Mouse (Mus musculus) frontal cortex, postnatal 25 days (tissue): Measurements from ENCODE around the gene Gtf2h1.

ENCODE experiments used
- DNase-seq, 2 experiments: peaks; one replicate each; pipeline ENCODE4 v3.0.0; 2022; ENCODE audit warnings: low spot score in 2 of 2

Gtf2h1 gene

DNA sequence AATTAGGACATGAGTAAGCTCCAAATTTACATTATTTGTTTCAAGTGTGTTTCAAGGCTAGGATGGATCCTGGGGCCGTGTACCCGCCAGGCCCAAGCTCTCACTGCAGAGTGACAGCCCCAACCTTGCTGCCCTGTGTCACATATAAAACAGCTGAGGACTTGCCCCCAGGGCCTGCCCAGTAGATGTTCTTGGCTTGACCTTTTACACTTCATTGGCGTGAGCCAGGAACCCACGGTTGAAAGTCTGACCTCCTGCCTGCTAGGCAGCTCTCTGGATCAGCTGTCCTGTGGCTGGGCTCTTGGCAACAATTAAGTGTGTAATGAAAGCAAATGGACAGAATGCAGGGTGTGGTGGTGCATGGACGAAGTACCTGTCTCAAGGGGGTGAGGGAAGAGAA lies 53.4 kb downstream of the Gtf2h1 start:
- no peak for DNase-seq

DNA sequence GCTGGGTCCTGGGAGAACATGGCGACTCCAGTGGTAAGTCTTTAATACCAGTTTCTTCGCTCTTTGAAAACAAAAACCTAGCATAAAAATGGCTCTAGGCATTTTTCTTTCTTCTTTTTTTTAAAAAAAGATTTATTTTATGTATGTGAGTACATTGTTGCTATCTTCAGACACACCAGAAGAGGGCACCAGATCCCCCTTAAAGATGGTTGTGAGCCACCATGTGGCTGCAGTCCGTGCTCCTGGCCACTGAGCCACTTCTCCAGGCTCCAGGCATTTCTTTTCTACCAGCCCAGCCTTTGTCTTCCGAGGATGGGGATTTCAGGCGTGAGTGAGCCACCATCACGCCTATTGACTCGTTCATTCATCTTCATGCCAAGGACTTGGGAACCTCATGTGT lies 55.1 kb downstream of the Gtf2h1 start:
- DNase-seq: no peak

DNA sequence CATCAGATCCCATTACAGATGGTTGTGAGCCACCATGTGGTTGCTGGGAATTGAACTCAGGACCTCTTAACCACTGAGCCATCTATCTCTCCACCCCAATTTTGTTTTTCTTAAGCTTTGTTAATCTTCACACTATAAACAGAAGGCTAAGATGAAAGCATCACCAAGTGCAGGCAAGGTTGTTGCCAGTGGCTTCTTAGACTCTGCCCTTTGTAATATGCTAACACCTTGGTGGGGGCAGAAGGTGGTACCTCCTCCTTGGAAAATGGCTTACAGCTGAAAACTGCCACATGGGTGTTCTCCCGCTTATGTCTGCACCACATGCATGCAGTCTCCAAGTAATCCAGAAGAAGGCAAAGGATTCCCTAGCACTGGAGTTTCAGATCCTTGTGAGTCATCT lies 56.8 kb downstream of the Gtf2h1 start:
- DNase-seq: no peak

DNA sequence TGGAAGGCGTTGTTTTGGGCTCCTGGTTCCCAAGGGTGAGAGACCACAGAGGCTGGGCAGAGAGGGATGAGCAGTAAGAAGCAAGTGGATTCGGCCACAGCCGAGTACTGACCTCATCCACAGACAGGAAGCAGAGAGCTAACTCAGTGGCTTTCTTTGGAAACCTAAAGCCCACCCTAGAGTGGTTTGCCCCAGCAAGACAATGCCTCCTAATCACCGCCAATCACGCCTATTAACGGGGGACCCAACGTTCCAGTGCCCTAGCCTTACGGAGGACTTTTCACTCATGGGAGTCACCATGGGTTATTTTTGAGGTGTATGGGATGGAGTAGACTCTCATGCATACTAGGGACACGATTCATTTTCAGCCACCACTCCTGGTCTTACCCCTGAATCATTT lies 57.5 kb downstream of the Gtf2h1 start:
- no peak for DNase-seq

DNA sequence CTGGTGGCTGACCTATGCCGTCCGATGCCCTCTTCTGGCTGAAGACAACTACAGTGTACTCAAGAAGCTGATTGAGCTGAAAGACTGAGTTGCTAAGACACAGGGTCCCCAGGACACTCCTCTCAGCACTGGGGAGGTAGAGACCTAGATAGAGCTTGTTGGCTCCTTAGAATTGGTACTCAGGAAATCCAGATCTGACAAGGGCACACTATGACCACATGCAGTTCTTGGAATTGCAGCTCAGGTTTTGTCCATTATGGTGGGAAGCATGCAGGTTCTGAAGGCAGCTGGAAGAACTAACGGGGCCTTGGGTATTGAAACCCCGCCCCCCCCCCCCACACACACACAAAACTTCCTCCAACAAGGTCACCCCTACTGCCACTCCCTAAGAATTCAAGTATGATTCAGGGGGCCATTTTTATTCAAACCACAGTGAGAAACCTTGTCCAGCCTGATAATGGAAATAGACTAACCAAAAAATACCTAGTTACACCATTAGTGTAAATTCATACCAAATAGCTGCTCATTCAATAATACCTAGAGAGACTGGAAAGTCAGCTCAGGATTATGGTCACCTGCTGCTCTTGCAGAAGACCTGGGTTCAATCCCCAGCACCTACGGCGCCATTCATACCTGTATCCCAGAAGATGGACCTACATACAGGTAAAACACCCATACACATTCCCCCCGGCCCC lies 60.1 kb downstream of the Gtf2h1 start:
- DNase-seq: no peak

DNA sequence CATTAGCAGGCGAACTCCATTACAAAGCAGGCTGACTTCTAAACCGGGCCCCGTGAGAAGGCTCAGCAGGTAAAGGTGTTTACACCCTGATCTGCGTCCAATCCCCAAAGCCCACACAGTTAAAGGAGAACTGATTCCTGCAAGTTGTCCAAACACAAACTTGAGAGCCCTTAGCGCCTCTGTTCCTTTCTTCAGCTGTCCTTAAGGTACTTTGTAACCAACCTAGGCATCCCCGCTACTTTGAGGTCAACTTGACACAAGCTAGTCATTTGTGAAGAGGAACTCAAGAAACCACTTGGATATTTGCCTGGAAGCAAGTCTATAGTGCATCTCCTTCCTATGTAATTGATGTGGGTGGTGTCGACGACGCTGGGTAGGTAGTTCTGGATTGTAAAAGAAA lies 61.5 kb downstream of the Gtf2h1 start:
- DNase-seq: no peak

DNA sequence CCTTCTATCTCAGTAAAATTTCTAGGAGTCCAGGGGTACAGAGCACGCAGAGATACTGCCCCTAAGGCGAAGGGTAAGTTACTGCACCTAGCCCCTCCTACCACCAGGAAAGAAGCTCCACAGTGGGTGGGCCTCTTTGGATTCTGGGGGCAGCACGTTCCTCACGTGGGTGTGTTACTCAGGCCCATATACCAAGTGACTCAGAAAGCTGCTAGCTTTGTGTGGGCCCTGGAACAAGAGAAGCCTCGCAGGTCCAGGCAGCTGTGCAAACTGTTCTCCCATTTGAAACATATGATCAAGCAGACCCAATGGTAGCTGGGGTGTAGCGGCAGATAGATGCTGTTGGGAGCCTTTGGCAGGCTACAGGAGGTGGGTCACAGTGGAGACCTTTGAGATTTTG lies 63.1 kb downstream of the Gtf2h1 start:
- DNase-seq: no peak

DNA sequence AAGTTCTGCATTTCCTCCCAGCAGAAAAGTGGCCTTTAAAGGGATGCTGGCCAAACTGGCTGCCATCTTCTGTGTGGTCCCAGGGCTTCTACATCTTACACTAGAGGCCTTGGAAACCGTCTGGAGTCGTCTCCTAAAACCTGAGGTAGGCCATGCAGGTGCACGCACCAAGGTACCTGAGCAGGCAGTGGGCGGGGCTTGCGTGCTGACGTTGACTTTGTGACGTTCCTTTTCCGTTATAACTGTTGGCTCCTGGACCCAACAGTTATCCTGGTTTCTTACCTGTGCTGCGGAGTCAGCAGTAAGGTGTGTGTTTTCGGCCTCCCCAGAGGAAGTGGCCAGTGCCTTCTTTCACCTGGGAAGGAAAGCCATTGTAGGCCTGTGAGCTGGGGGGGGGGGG lies 65.1 kb downstream of the Gtf2h1 start, which contains the start of gene Ldhc:
Gene Ldhc (plus strand): TSS at position 208 of the 400 bp plus-strand sequence.
- no peak for DNase-seq

DNA sequence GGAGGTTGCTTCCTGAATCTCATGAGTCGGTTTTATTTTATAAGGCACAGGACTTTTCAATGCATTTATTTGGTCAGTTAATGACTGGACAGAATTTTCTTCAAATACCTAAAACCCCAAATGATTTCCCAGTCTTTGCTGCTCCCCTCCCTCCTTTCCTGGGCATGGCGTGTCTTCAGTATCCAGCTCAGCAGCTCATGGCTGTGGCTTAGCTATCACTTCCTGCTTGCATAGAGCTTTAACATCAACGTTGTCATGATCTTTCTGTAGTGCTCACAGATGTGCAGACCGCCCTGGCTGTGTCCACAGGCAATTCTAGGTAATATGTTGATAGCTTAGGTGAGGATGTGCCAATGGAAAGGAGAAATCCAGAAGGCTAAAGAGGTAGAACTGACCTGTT lies 76.1 kb downstream of the Gtf2h1 start:
- DNase-seq: no peak
